ENCODE assay signal across 9 mouse cellular contexts in genomic region chr1:125482459-125483287, GRCm38 (mm10). TPM values are rescaled to one million over a fixed set of nuclear protein-coding genes. Genes with fewer than 3 reads are reported as not detected.
DNase-seq lines count a peak whose midpoint lies in the region; ATAC-seq and TF ChIP-seq lines count a peak whose summit lies in the region.
"Had no signal": no experiment of that assay in that cellular context is flagged by ENCODE, and none has a peak within 500 bp of the region (broad histone marks: within the 10 kb centered on the region; RNA-seq: fewer than 3 reads in every experiment).

No protein-coding gene starts in this region.

- H3K27ac ChIP-seq in limb, embryonic 11.5 days (replicated peaks; ENCODE audit: low read depth, low read length): no peak overlapping the region
- H3K27ac ChIP-seq in limb, embryonic 10.5 days: no peak overlapping the region
- no peak overlapping the region for H3K27ac ChIP-seq in forebrain, embryonic 12.5 days
- no peak overlapping the region for H3K27ac ChIP-seq in midbrain, postnatal 0 days (ENCODE audit: low read depth, low read length)
- H3K27ac ChIP-seq: heart, embryonic 13.5 days had no signal

- H3K9ac ChIP-seq in limb, embryonic 11.5 days (ENCODE audit: low read length): no peak overlapping the region
- no peak overlapping the region for H3K9ac ChIP-seq in forebrain, embryonic 12.5 days
- H3K9ac ChIP-seq in midbrain, postnatal 0 days (replicated peaks; ENCODE audit: low read length, poor library complexity, severe bottlenecking): no peak overlapping the region
- H3K9ac ChIP-seq: heart, embryonic 13.5 days had no signal

- no peaks in the 10 kb centered on the region for H3K36me3 ChIP-seq in limb, embryonic 11.5 days (ENCODE audit: control insufficient read depth, insufficient read depth, low read length)
- no peaks in the 10 kb centered on the region for H3K36me3 ChIP-seq in limb, embryonic 10.5 days
- H3K36me3 ChIP-seq in forebrain, embryonic 12.5 days (replicated peaks): no peaks in the 10 kb centered on the region
- H3K36me3 ChIP-seq in midbrain, postnatal 0 days (ENCODE audit: insufficient read depth, low read length): no peaks in the 10 kb centered on the region
- H3K36me3 ChIP-seq: heart, embryonic 13.5 days had no signal

- TF ChIP-seq CTCF in midbrain, postnatal 0 days (IDR thresholded peaks at IDR 0.05): no peak

- no peaks in the 10 kb centered on the region for H3K27me3 ChIP-seq in limb, embryonic 11.5 days (ENCODE audit: control insufficient read depth, insufficient read depth, low read length)
- H3K27me3 ChIP-seq in limb, embryonic 10.5 days (ENCODE audit: low read depth, poor library complexity, severe bottlenecking): no peaks in the 10 kb centered on the region
- no peaks in the 10 kb centered on the region for H3K27me3 ChIP-seq in forebrain, embryonic 12.5 days
- H3K27me3 ChIP-seq in midbrain, postnatal 0 days (ENCODE audit: insufficient read depth, low read length): no peaks in the 10 kb centered on the region
- H3K27me3 ChIP-seq: heart, embryonic 13.5 days had no signal

- DNase-seq in limb, embryonic 11.5 days (ENCODE audit: low spot score): peak; percentile 27
- DNase-seq in limb, embryonic 10.5 days (ENCODE audit: low spot score): no peak
- peak; percentile 16 to 36 for DNase-seq in kidney, postnatal 25 days
- DNase-seq in midbrain, postnatal 0 days (ENCODE audit: low spot score): peak; percentile 8
- no peak for DNase-seq in urinary bladder, postnatal 36 days (ENCODE audit: low spot score in 2 of 2)
- no peak for DNase-seq in ovary, postnatal 14 days (ENCODE audit: low spot score)

- H3K4me2 ChIP-seq in limb, embryonic 11.5 days (ENCODE audit: low read depth, severe bottlenecking): no peak overlapping the region
- no peak overlapping the region for H3K4me2 ChIP-seq in forebrain, embryonic 12.5 days
- H3K4me2 ChIP-seq in midbrain, postnatal 0 days (ENCODE audit: low read depth, low read length, poor library complexity, severe bottlenecking): no peak overlapping the region
- H3K4me2 ChIP-seq: heart, embryonic 13.5 days had no signal

- no peaks in the 10 kb centered on the region for H3K4me1 ChIP-seq in limb, embryonic 11.5 days (ENCODE audit: control insufficient read depth, insufficient read depth, low read length)
- peaks cover 10% of the 10 kb centered on the region; the same call in 1 of the 2 replicates for H3K4me1 ChIP-seq in limb, embryonic 10.5 days
- peaks cover 6% of the 10 kb centered on the region; the same call in 1 of the 2 replicates for H3K4me1 ChIP-seq in forebrain, embryonic 12.5 days
- H3K4me1 ChIP-seq in midbrain, postnatal 0 days (ENCODE audit: insufficient read depth, low read length): no peaks in the 10 kb centered on the region

- no peak overlapping the region for H3K4me3 ChIP-seq in limb, embryonic 11.5 days (ENCODE audit: low read depth, low read length)
- H3K4me3 ChIP-seq in limb, embryonic 10.5 days: no peak overlapping the region
- H3K4me3 ChIP-seq in forebrain, embryonic 12.5 days (replicated peaks): no peak overlapping the region
- H3K4me3 ChIP-seq in midbrain, postnatal 0 days (ENCODE audit: low read depth, low read length): no peak overlapping the region
- H3K4me3 ChIP-seq: heart, embryonic 13.5 days had no signal

- ATAC-seq in limb, embryonic 11.5 days (ENCODE audit: insufficient number of reproducible peaks, low FRiP score, low TSS enrichment, low read depth): peak; percentile 51; the same call in 1 of the 2 replicates
- ATAC-seq in forebrain, embryonic 12.5 days (ENCODE audit: low FRiP score): 0 out of 2 replicates have a peak, but pooled peaks have one; percentile 27
- no peak; the same call in 1 of the 2 replicates for ATAC-seq in midbrain, postnatal 0 days (ENCODE audit: low FRiP score)
- ATAC-seq in monocyte, adult 5-6 weeks (replicated peaks; ENCODE audit: insufficient number of reproducible peaks, low FRiP score, low TSS enrichment, poor library complexity, severe bottlenecking): no peak

- WGBS in limb, embryonic 11.5 days: 70% methylated on average over 10 of the region's 10 CpGs
- WGBS in limb, embryonic 10.5 days: 89% methylated on average over 10 of the region's 10 CpGs
- 81% methylated on average over 10 of the region's 10 CpGs for WGBS in forebrain, embryonic 12.5 days
- 71% methylated on average over 10 of the region's 10 CpGs for WGBS in midbrain, postnatal 0 days

- H3K9me3 ChIP-seq in limb, embryonic 11.5 days (ENCODE audit: control insufficient read depth, low read length): no peaks in the 10 kb centered on the region
- no peaks in the 10 kb centered on the region for H3K9me3 ChIP-seq in limb, embryonic 10.5 days (replicated peaks)
- H3K9me3 ChIP-seq in forebrain, embryonic 12.5 days: no peaks in the 10 kb centered on the region
- no peaks in the 10 kb centered on the region for H3K9me3 ChIP-seq in midbrain, postnatal 0 days (ENCODE audit: low read length)
- H3K9me3 ChIP-seq: heart, embryonic 13.5 days had no signal

RNA-seq across cellular contexts. Expression of gene Actr3, which starts 47.1 kb away (rescaled TPM):
- polyA plus RNA-seq in limb, embryonic 11.5 days (2014; fragmentation: Nextera tagmentation; extraction: Ambion mirVana): 234 and 245 TPM in 2 replicates
- 230 and 231 TPM in 2 replicates for polyA plus RNA-seq in limb, embryonic 10.5 days (2016; fragmentation: Nextera tagmentation; extraction: Ambion mirVana)
- 237 and 251 TPM in 2 replicates for polyA plus RNA-seq in forebrain, embryonic 12.5 days (2016; fragmentation: Nextera tagmentation; extraction: Ambion mirVana)
- total RNA-seq in midbrain, postnatal 0 days (2014; rRNA removed): 201 and 246 TPM in 2 replicates
- polyA plus RNA-seq in midbrain, postnatal 0 days (2015; fragmentation: Nextera tagmentation; extraction: Ambion mirVana): 175 and 179 TPM in 2 replicates
- total RNA-seq in monocyte, adult 5-6 weeks (2017): 2,047 to 2,533 TPM (median 2,184 TPM) in 3 replicates

Comparison
In these comparisons a context has a peak if more than half of its experiments do, and no peak if none do; other contexts are left out.
1. DNase-seq: peak in limb, embryonic 11.5 days (single experiment), kidney, postnatal 25 days (2 of 2) and midbrain, postnatal 0 days (single experiment); none in limb, embryonic 10.5 days (single experiment), urinary bladder, postnatal 36 days (0 of 2) and ovary, postnatal 14 days (single experiment).
2. ATAC-seq: peak in limb, embryonic 11.5 days (single experiment) and forebrain, embryonic 12.5 days (single experiment); none in midbrain, postnatal 0 days (single experiment) and monocyte, adult 5-6 weeks (single experiment).